9 mouse cellular contexts compared by ENCODE assay signal in the genomic region with DNA sequence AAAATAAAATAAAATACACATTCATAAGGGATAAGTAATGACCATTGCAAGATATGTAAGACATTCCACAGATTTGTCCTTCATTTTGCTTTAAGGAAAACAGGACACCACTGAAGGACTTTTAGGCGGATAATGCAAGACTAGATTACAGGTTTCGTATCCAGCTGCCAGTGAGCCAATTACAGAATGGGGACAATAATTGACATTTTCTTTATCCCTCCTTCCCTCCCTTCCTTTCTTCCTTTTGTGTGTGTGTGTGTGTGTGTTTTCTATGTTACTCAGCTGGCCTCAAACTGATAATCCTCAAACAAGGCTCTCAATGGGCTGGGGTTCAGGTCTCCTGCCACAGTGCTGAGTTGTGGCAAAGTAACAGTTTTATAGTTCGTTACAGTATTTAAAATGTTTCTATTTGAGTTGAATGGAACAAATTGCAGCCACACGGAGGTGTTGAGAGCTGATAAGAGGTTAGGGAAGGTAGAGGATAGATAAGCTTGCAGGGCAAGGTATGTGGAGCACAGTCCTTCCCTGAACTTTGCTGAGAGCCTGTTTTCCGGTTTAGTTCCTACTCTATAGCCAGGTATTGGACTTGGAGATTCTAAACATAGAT. TPM values are rescaled to one million over a fixed set of nuclear protein-coding genes. Genes with fewer than 3 reads are reported as not detected.
DNase-seq lines count a peak whose midpoint lies in the region; ATAC-seq and TF ChIP-seq lines count a peak whose summit lies in the region.
"Had no signal": no experiment of that assay in that cellular context is flagged by ENCODE, and none has a peak within 500 bp of the region (broad histone marks: within the 10 kb centered on the region; RNA-seq: fewer than 3 reads in every experiment).

No protein-coding gene starts in this region.

- peaks cover 2% of the 10 kb centered on the region for H3K36me3 ChIP-seq in heart, embryonic 11.5 days (ENCODE audit: control insufficient read depth, insufficient read depth, low read length)
- peaks cover 6% of the 10 kb centered on the region; the same call in 1 of the 2 replicates for H3K36me3 ChIP-seq in hindbrain, postnatal 0 days (ENCODE audit: insufficient read depth, low read length)
- peaks cover under 1% of the 10 kb centered on the region; the same call in 1 of the 2 replicates for H3K36me3 ChIP-seq in midbrain, embryonic 11.5 days (ENCODE audit: control insufficient read depth, insufficient read depth, low read length)

- peak overlapping the region; percentile 69 for H3K4me2 ChIP-seq in heart, embryonic 11.5 days
- peak overlapping the region; percentile 76 for H3K4me2 ChIP-seq in hindbrain, postnatal 0 days (ENCODE audit: low read depth, low read length)
- peak overlapping the region; percentile 70 for H3K4me2 ChIP-seq in midbrain, embryonic 11.5 days

- H3K27ac ChIP-seq in heart, embryonic 11.5 days (ENCODE audit: low read depth, low read length) = no peak overlapping the region
- no peak overlapping the region for H3K27ac ChIP-seq in brown adipose tissue, adult 24 weeks (replicated peaks; ENCODE audit: low read depth, low read length)
- no peak overlapping the region for H3K27ac ChIP-seq in hindbrain, postnatal 0 days
- H3K27ac ChIP-seq in midbrain, embryonic 11.5 days (ENCODE audit: low read depth, low read length) = no peak overlapping the region

- no peak for ATAC-seq in heart, embryonic 11.5 days (replicated peaks; ENCODE audit: insufficient number of reproducible peaks, low FRiP score, low TSS enrichment)
- no peak for ATAC-seq in hindbrain, postnatal 0 days
- ATAC-seq in midbrain, embryonic 11.5 days (ENCODE audit: low FRiP score) = no peak

- H3K4me1 ChIP-seq in heart, embryonic 11.5 days (ENCODE audit: control insufficient read depth, insufficient read depth, low read length) = peaks cover 11% of the 10 kb centered on the region
- H3K4me1 ChIP-seq in brown adipose tissue, adult 24 weeks (ENCODE audit: control insufficient read depth, insufficient read depth, insufficient read length, low read length) = no peaks in the 10 kb centered on the region; the same call in 1 of the 2 replicates
- no peaks in the 10 kb centered on the region for H3K4me1 ChIP-seq in hindbrain, postnatal 0 days (ENCODE audit: insufficient read depth, low read length)
- peaks cover 16% of the 10 kb centered on the region for H3K4me1 ChIP-seq in midbrain, embryonic 11.5 days (ENCODE audit: control insufficient read depth, insufficient read depth, low read length)

- peak overlapping the region; percentile 90; the same call in 1 of the 2 replicates for H3K4me3 ChIP-seq in heart, embryonic 11.5 days (ENCODE audit: low read depth, low read length)
- H3K4me3 ChIP-seq in brown adipose tissue, adult 24 weeks (ENCODE audit: insufficient read depth, low read depth, low read length) = peak overlapping the region; percentile 14; the same call in 1 of the 2 replicates
- no peak overlapping the region for H3K4me3 ChIP-seq in hindbrain, postnatal 0 days (ENCODE audit: low read length)
- H3K4me3 ChIP-seq in midbrain, embryonic 11.5 days (ENCODE audit: low read depth, low read length) = no peak overlapping the region; the same call in 1 of the 2 replicates

- no peaks in the 10 kb centered on the region for H3K9me3 ChIP-seq in heart, embryonic 11.5 days (replicated peaks; ENCODE audit: control insufficient read depth, low read length)
- H3K9me3 ChIP-seq in hindbrain, postnatal 0 days (ENCODE audit: low read length) = no peaks in the 10 kb centered on the region
- no peaks in the 10 kb centered on the region for H3K9me3 ChIP-seq in midbrain, embryonic 11.5 days (ENCODE audit: control insufficient read depth, low read length)

- H3K27me3 ChIP-seq in heart, embryonic 11.5 days (ENCODE audit: control insufficient read depth, insufficient read depth, low read length) = no peaks in the 10 kb centered on the region
- H3K27me3 ChIP-seq in hindbrain, postnatal 0 days (ENCODE audit: insufficient read depth, low read length) = no peaks in the 10 kb centered on the region
- no peaks in the 10 kb centered on the region for H3K27me3 ChIP-seq in midbrain, embryonic 11.5 days (ENCODE audit: control insufficient read depth, insufficient read depth, low read length)

- 46% methylated on average over 5 of the region's 5 CpGs for WGBS in heart, embryonic 11.5 days (ENCODE audit: insufficient replicate concordance)
- WGBS in hindbrain, postnatal 0 days = 89% methylated on average over 5 of the region's 5 CpGs
- 78% methylated on average over 5 of the region's 5 CpGs for WGBS in midbrain, embryonic 11.5 days

- TF ChIP-seq CTCF in hindbrain, postnatal 0 days (IDR thresholded peaks at IDR 0.05; ENCODE audit: low read depth) = no peak

- no peak for DNase-seq in heart, postnatal 4 days
- DNase-seq in hindbrain, postnatal 0 days (ENCODE audit: low spot score) = no peak
- DNase-seq in midbrain, embryonic 11.5 days (ENCODE audit: low spot score, missing footprints) = no peak
- DNase-seq in layer of hippocampus, postnatal 25 days (ENCODE audit: extremely low spot score in 1 of 2, low spot score in 1 of 2) = no peak
- DNase-seq in layer of hippocampus, adult 9-10 months (ENCODE audit: low spot score) = no peak
- DNase-seq in gastrocnemius, adult 18-20 months (ENCODE audit: low spot score) = no peak
- DNase-seq: lung, postnatal 10 days had no signal

- peak overlapping the region; percentile 87; the same call in 1 of the 2 replicates for H3K9ac ChIP-seq in heart, embryonic 11.5 days (ENCODE audit: low read depth, low read length)
- H3K9ac ChIP-seq in hindbrain, postnatal 0 days (replicated peaks; ENCODE audit: low read length) = no peak overlapping the region
- peak overlapping the region; percentile 15 for H3K9ac ChIP-seq in midbrain, embryonic 11.5 days (ENCODE audit: low read length)

RNA-seq across cellular contexts. Expression of gene Pno1, which starts 1.6 kb away (rescaled TPM):
- polyA plus RNA-seq in heart, embryonic 11.5 days (2014; fragmentation: Nextera tagmentation; extraction: Ambion mirVana) = 73.9 and 81.7 TPM in 2 replicates
- 10 to 100 TPM; 33.2 to 35.8 TPM for total RNA-seq in heart, postnatal 4 days (2021)
- 56.6 and 63.8 TPM in 2 replicates for polyA plus RNA-seq in brown adipose tissue, adult 24 weeks (2012; ENCODE audit: insufficient read depth, insufficient read length, missing spikeins)
- total RNA-seq in hindbrain, postnatal 0 days (2014; rRNA removed) = 14.8 and 25.0 TPM in 2 replicates
- 56.4 and 60.9 TPM in 2 replicates for polyA plus RNA-seq in hindbrain, postnatal 0 days (2015; fragmentation: Nextera tagmentation; extraction: Ambion mirVana)
- polyA plus RNA-seq in midbrain, embryonic 11.5 days (2014; fragmentation: Nextera tagmentation; extraction: Ambion mirVana) = 99.4 and 106 TPM in 2 replicates
- total RNA-seq in layer of hippocampus, postnatal 25 days (2021) = 10 to 100 TPM; 26.1 to 28.8 TPM
- 10 to 100 TPM; 53.3 to 53.4 TPM for total RNA-seq in gastrocnemius, adult 18-20 months (2021)

RNA-seq across cellular contexts. Expression of gene Wdr92, which starts 31.1 kb away (rescaled TPM):
- polyA plus RNA-seq in heart, embryonic 11.5 days (2014; fragmentation: Nextera tagmentation; extraction: Ambion mirVana) = 21.9 and 24.2 TPM in 2 replicates
- total RNA-seq in heart, postnatal 4 days (2021) = 1 to 10 TPM; 7.4 to 8.5 TPM
- 21.1 and 21.2 TPM in 2 replicates for polyA plus RNA-seq in brown adipose tissue, adult 24 weeks (2012; ENCODE audit: insufficient read depth, insufficient read length, missing spikeins)
- total RNA-seq in hindbrain, postnatal 0 days (2014; rRNA removed) = 10.7 and 11.6 TPM in 2 replicates
- polyA plus RNA-seq in hindbrain, postnatal 0 days (2015; fragmentation: Nextera tagmentation; extraction: Ambion mirVana) = 11.4 and 13.1 TPM in 2 replicates
- 31.2 and 33.0 TPM in 2 replicates for polyA plus RNA-seq in midbrain, embryonic 11.5 days (2014; fragmentation: Nextera tagmentation; extraction: Ambion mirVana)
- total RNA-seq in layer of hippocampus, postnatal 25 days (2021) = 10 to 100 TPM in 1 of 2 experiments, 1 to 10 TPM in 1; 10.0 to 10.1 TPM
- 1 to 10 TPM; 7.5 to 9.0 TPM for total RNA-seq in gastrocnemius, adult 18-20 months (2021)

RNA-seq across cellular contexts. Expression of gene C1d, which starts 44.4 kb away (rescaled TPM):
- polyA plus RNA-seq in heart, embryonic 11.5 days (2014; fragmentation: Nextera tagmentation; extraction: Ambion mirVana) = 74.3 and 83.7 TPM in 2 replicates
- total RNA-seq in heart, postnatal 4 days (2021) = 10 to 100 TPM; 38.8 to 45.1 TPM
- polyA plus RNA-seq in brown adipose tissue, adult 24 weeks (2012; ENCODE audit: insufficient read depth, insufficient read length, missing spikeins) = 67.0 and 144 TPM in 2 replicates
- total RNA-seq in hindbrain, postnatal 0 days (2014; rRNA removed) = 26.6 and 47.1 TPM in 2 replicates
- polyA plus RNA-seq in hindbrain, postnatal 0 days (2015; fragmentation: Nextera tagmentation; extraction: Ambion mirVana) = 170 and 175 TPM in 2 replicates
- polyA plus RNA-seq in midbrain, embryonic 11.5 days (2014; fragmentation: Nextera tagmentation; extraction: Ambion mirVana) = 127 and 134 TPM in 2 replicates
- 10 to 100 TPM; 51.4 to 53.2 TPM for total RNA-seq in layer of hippocampus, postnatal 25 days (2021)
- 10 to 100 TPM; 33.1 to 35.7 TPM for total RNA-seq in gastrocnemius, adult 18-20 months (2021)

RNA-seq across cellular contexts. Expression of gene Ppp3r1, which starts 53.9 kb away (rescaled TPM):
- polyA plus RNA-seq in heart, embryonic 11.5 days (2014; fragmentation: Nextera tagmentation; extraction: Ambion mirVana) = 75.5 and 83.9 TPM in 2 replicates
- total RNA-seq in heart, postnatal 4 days (2021) = 10 to 100 TPM; 78.9 to 79.6 TPM
- 40.5 and 45.0 TPM in 2 replicates for polyA plus RNA-seq in brown adipose tissue, adult 24 weeks (2012; ENCODE audit: insufficient read depth, insufficient read length, missing spikeins)
- total RNA-seq in hindbrain, postnatal 0 days (2014; rRNA removed) = 90.3 and 94.7 TPM in 2 replicates
- polyA plus RNA-seq in hindbrain, postnatal 0 days (2015; fragmentation: Nextera tagmentation; extraction: Ambion mirVana) = 260 and 268 TPM in 2 replicates
- 107 and 113 TPM in 2 replicates for polyA plus RNA-seq in midbrain, embryonic 11.5 days (2014; fragmentation: Nextera tagmentation; extraction: Ambion mirVana)
- 100 to 1,000 TPM; 965 to 994 TPM for total RNA-seq in layer of hippocampus, postnatal 25 days (2021)
- 100 to 1,000 TPM; 137 to 146 TPM for total RNA-seq in gastrocnemius, adult 18-20 months (2021)

Comparison
In these comparisons a context has a peak if more than half of its experiments do, and no peak if none do; other contexts are left out.
1. H3K4me3 ChIP-seq: peak in heart, embryonic 11.5 days (single experiment) and brown adipose tissue, adult 24 weeks (single experiment); none in hindbrain, postnatal 0 days (single experiment) and midbrain, embryonic 11.5 days (single experiment).
2. Peak in every context shown above with its lines, with median percentiles within 50 percentile points of each other: H3K4me2 ChIP-seq.